Mouse (Mus musculus): ENCODE measurements around the gene Dcps.
"Not testable (repeated sequence)": the region's sequence is repeated elsewhere in the genome, so short reads cannot be mapped to it uniquely, and the experiment has no call there.

Dcps gene

DNA sequence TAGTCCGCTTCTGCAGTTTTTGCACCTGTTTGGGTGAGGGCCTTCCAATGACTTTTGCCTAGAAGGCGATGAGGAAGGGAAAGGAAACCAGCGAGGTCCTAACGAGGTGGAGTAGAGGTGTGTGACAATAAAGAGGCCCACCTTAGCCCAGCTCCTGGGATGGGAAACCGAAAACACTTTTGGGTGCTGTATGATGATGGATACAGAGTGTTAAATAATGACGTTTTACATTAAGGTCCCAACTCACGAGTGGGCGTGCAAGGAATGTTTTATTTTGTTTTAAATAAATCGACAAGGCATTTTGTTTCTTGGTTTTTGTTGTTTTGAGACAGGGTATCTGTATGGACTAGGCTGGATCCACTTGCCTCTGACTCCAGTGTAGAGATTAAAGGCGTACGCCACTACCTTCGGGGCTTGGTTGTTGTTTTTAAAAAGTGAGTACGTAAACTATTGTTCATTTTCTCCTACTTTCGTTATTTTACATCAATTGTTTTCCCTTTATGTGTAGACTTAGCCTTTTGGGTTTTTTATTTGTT, 331 bp upstream of the Dcps start:
- DNase-seq, result no peak

DNA sequence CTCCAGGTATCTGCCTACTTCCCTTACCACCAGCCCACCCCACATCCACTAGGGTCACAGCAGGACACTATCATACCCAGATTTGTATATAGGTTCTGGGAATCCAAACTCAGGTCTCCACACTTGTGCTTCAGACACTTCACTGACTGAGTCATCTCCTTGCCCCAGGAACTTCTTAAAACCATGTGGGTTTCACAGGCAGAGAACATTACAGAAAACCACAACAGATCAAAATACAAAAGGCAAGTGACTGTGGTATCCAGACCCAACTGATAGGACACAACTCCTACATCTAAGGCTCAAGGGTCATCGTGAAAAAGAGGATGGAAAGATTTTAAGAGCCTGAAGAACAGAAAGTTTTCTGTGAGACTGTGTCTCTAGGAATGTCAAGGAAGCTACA, 2.5 kb downstream of the Dcps start:
- DNase-seq, result no peak

DNA sequence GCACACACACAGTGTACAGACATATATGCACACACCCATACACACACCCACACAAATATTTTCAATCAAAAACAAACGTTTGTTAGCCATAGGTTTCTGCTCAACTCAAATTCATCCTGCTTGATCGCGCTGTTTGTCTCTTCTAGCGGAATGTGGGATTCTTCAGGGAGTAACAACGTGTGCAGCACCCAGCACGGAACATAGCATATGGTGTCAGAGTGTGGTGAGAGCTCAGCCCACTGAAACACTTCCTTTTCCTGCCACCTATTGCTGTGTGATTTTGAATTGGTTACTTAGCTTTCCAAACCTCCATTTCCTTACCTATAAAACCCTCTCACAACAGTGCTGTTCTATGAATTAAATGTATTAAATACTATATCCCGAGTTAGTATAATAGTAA, 5.8 kb downstream of the Dcps start:
- no peak for DNase-seq

DNA sequence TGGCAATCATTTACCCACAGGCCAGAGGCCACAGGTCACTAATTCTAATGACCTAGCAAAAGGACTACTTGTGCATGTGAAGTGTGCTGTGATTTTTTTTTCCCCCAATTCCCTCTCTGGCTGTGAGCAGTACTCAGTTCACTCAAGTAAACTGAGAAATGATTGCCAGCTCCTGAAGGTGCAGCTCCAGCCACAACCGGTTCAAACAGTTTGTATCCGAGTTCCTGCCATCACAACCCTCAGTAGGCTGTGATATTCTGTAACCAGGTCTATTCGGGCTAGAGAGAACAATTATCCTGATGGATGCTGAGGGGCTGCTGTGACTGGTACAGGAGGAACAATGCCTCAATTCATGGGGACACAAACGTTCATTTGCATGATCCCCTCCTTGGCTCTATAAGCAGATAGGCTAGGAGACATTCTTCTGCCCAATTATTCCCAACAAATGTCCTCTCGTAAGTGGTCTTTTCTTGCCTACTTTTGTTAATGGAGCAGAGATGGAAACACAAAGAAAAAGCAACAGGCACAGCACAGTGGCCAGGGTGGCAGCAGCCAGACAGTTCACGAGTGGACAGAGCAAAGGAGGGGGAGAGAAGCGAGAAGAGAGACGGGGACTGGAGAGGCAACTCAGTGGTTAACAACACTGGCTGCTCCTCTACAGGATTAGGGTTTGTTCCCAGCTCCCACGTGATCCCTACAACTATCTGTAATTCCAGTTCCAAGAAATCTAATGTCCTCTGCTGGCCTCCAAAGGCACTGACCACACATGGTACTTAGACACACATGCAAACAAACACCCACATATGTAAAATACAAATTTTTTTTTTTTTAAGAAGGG, 8.8 kb downstream of the Dcps start:
- no peak for DNase-seq

DNA sequence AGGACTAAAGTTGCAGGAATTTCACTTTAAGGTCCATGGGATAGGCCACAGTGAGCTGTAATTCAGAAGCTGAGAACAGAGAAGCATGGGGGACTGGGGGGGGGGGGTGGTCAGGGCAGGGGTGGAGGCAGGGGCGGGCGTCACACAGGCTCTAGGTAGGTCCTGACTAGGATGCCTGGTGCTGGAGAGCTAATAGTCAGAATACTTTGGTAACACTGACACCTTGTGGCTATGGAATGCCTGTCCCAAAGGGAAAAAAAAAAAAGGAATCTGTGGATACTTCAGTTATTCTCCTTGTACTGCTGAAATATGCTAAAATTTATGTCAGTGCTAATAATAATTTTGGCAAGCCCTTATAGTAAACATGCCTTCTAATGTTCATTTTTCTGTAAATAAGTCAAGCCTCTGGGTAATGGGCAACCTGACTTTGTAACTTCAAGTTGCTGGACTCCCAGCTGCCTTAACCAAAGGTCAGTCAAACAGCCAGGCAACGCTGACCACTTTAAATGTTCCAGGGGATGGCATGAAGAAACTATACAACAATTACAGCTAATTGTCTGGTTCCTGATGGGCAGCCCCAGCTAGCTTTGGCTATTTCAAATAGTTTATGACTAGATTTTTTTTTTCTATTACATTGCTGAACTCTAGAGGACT, 9.6 kb downstream of the Dcps start:
- DNase-seq, result no peak

DNA sequence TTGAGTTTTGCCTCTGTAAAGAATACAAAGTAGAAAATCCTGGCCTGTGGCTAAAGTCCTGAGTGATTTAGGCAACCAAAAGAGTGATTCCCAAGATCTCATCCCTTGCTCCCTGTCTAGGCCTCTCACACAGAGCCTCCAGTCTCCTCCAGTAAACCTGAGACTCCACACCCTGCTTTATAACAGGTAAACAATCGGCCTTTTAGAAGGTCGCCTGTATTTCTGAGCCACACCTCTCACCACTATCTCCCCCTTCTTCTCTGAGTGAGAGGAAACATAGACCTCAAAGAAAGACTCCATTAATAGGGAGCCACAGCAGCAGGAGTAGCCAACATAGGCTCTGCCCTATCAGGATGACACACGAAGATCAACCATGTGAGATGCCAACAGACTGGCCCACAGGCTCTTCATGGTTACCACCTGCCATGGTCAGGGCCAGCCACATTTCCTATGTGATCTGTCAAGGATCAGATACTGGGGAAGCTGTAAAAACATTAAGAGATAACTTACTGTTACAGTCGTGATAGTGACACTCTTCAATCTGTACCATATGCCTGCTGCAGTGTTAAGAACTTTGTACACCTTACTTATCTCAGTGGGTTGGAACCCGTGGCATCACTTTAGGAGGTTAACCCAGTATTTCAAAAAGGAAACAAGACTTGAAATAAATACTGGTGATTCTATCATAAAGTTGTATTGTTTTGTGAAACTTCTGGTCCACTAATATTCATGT, 11.6 kb downstream of the Dcps start:
- no peak for DNase-seq

DNA sequence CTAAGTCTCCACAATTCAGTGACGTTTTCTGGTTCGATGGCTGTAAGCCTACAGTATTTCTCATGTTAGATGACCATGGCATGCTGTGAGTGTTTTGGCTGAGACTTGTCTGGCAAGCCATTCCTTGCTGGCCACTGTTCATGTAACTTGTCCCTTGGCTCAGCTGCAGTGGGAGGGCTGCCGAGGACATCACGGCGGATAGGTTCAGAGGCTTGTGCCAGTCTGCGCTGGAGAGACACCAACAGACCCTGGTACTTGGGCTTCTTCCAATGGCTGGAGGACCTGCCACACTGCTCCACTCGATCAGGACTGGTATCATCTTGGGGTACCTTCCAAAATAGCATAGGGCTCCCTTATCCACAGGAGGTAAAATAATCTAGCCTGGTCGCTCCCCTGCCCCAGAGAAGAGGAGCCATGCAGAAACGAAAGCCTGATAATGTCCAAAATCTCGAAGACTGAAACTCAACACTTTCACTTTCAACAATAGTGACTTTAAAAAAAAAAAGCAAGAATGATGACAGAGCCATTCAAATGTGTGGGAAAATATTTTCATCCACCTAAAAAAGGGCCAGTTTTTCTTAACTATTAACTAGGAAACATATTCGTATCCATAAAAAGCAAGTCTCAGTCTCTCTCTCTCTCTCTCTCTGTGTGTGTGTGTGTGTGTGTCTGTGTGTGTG, 12.7 kb downstream of the Dcps start:
- DNase-seq, result no peak

DNA sequence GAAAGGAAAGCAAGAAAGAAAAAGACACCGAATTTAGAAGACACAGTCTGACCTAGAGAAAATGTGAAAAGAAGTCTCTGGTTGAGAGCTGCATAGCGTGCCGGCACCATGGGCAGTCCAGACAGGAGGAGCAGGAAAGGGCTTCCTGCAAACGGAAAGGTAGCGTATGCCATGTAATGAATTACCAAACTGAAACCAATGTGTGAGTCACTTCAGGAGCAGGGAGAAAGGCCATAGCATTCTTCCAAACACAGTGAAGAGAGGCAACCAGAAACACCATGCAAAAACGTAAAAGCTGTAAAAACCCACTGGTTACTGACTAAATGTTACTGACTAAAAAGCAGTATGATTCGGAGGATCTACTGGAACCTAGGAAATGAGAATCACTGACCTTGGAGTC, 14.1 kb downstream of the Dcps start:
- DNase-seq, result no peak

DNA sequence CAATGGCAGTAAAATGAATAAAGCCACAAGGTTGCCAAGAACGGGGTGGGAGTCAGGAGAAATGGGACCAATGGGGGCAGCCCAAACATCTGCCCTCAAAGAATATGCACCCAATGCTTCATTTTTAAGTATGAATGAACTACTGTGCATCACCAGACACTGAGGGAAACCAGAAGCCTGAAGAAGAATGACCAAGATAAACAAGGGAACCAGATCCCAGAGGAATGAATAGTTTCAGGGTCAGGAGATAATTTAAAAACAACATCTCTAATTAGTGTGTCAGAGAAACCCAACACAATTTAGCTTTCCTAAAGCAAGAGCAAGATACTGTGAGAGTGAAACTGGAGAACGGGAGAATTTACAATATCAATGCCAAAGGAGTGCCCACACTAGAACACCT, 15.2 kb downstream of the Dcps start:
- no peak for DNase-seq

DNA sequence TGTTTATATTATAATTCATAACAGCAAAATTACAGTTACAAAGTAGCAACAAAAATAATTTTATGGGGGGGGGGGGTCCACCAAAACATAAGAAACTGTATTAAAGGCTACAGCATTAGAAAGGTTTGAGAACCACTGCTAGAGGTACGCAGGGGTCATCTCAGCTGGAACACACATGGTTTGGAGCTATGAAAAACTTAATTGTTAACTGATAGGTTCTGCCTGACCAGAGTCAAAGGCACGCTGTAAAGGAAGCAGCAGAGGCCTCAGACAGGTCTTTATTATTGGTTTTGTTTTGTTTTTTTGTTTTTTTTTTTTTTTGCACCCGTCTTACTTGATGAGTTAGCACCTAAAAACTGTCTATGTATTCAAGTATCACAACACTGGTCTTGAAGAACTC, 17.4 kb downstream of the Dcps start:
- no peak for DNase-seq

DNA sequence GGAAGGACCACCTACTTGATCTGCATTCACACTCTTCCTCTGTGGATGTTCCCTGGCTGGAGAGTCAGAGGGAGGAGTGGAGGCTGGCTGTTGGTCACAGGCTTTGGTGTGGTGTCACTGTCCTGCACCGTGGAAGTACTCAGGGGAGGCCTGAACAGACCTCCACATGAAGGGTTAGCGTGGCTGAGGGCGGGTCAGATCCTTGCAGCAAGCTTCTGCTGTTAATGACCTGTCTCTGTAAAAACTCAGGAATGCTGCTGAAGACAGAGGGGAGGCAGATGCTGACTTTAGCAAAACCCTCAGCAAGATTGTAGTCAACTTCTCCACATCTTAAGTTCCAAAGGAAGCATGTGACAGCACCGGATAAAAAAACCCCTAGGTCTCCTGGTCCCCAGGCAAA, 19.0 kb downstream of the Dcps start:
- no peak for DNase-seq

DNA sequence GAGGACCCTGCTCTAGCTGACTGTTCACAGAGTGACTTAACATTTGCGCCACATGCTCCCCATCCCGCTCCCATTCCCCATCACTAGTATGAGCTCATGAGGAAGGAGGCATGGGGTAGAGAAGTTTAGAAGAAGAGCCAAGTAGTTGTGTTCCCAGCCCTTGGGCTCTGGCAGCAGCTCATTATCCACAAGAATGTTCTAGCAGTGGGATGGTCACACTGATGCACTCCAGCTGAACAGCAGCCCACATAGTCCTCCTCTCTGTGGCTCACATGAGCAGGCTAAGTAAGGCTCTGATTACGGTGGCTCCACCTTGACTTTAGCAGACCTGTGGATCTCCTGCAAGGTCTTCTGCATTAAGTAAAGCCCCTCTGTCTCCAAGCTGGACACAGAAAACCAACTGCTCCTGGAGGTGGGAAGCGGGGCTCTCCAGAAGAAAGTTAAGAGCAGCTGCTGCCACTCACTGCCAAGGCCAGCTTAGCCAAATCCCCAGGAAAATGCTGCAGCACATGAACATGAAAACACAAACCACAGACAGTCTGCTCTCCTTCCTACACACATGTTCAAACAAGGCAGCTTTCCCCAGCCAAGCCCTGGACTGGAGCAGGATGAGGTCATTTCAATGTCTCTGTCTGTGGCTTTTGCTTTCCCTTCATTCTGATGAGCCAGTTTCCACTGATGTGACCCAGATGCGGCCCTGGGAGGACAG, 19.7 kb downstream of the Dcps start:
- no peak for DNase-seq

DNA sequence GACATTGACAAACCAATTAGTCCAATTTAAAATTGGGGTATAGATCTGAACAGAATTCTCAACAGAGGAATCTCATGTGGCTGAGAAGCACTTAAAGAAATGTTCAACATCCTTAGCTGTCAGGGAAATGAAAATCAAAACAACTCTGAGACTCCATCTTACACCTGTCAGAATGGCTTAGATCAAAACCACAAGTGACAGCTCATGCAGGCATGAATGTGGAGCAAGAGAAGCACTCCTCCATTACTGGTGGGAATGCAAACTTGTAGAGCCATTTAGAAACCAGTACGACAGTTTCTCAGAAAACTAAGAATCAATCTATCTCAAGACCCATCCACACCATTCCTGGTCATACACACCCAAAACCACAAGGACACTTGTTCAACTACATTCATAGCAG, 22.9 kb downstream of the Dcps start:
- DNase-seq, result no peak

DNA sequence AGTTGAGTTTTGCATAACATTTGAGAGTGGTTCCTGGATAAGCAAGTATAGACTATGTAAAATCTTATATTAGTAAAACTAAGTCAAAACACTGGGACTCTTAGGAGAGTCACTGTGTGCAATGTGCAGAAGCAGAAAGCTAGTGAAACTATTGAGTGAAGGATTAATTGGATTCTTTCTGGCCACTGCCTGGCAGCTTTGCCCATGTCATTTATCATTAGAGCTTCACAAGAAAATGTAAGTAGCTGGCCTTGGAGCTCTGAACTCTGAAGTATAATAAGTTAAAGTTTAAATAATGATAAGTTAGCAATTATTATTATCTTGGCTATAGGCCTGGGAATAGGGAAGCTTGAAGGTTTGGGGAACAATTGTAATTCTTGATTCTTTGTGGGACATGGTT, 27.0 kb downstream of the Dcps start:
- not testable (repeated sequence) for DNase-seq

DNA sequence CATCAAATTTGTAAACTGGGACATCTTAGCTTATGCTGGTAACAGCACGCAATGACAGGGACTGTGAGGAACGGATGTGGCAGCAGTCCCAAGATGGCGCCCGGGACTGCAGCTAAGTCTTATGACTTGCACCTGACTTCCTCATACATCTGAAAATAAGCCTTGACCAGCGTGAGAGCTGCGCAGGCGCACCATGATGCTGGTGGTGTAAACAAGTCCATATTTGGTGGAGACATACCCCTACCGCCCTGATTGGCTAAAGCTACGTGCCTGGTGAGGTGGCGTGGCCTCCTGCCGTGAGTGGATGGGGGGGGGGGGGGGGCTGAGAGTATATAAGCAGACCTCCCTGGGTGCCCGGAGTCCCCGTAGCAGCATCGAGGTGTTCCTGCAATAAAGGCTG, 28.6 kb downstream of the Dcps start:
- not testable (repeated sequence) for DNase-seq

DNA sequence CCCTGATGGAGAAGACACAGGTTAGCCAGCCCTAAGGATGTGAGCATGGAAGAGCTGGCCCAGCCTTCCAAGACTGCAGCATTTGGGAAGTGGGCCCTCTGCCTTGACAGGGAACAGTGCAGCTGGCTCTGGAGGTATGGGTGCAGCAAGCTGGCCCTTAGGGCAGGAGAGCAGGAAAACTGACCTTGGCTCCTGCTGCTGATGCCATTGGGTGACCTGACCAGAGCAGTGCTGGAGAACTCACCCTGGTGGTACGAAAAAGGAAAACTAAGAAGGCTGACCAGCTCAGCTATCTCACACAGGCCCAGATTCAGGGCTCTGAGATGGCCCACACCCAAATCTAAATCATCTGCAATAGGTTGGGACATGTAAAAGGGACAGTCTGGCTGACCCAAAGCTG, 30.0 kb downstream of the Dcps start:
- DNase-seq, result no peak

DNA sequence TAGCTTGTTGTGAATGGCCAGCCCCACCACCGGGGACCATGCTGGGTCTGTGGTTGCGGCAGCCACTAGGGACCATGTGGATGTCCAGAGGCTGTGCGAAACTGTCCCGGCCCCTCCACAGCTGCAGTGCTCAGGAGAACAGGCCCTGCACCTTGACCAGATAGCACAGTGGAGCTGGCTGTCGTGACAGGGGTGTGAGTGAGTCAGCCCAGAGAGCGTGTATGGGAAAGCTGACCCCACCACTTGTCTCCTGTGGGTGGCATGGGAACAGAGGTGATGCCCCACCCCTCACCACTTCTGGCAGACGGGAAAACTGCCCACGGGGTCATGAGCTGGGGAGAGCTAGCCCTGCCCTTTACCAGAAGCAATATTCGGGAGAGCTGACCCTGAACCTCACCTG, 30.7 kb downstream of the Dcps start:
- no peak for DNase-seq

DNA sequence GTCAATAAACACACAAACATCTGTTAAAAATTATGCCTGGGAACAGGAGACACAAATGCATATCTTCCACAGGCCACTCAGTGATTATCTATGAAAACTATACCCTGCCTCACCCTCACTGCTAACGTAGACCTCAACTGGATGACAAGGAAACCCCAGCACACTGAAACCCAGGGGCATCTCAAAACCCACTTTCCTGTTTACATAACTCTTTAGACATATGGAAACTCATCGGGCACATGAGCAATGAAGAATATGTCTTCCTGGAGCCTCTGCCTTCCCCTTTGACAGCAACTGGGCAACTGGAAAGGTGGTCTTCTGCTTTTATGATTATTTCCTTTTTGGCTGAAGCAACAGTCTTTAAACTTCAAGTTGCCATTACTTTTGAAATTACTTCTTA, 33.6 kb downstream of the Dcps start:
- no peak for DNase-seq

DNA sequence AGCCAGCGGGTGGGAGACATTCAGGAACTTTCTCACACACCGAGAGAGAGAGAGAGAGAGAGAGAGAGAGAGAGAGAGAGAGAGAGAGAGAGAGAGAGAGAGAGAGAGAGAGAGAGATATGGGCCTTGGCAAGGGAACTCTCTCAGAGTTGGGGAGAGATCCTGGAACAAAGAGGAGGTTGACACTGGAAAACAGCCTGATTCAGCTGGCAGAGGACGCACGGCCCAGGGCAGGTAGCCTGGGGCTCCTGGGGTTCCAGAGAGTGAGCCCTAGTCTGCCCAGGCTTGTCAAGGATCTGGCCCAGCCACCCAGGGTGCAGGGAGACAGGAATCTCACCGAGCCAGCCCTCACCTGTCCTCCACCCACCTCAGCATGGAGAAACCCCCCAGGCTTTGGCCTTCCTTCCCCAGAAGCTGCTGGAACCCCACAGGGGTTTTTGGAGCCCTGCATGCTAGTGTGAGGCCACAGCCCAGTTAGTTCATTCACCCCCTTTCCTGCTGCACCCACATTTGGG, 36.6 kb downstream of the Dcps start:
- DNase-seq, result no peak

DNA sequence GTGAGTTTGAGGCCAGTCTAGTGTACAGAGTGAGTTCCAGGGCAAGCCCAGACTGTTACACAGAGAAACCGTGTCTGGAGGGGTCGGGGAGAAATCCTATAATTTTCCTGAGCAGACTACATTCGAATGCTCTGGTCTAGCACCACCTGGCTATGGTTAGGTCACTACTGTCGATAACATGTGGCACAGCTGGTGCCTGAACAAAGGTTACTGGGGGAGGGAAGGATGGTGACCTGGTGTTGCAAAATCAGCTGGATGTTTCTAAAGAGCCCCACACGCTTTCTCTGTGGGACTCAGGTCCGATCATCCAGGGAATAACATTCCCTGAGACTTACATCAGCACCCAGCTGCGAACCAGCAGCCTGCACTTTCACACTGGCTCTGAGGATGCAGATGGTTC, 37.8 kb downstream of the Dcps start:
- DNase-seq, result no peak

DNA sequence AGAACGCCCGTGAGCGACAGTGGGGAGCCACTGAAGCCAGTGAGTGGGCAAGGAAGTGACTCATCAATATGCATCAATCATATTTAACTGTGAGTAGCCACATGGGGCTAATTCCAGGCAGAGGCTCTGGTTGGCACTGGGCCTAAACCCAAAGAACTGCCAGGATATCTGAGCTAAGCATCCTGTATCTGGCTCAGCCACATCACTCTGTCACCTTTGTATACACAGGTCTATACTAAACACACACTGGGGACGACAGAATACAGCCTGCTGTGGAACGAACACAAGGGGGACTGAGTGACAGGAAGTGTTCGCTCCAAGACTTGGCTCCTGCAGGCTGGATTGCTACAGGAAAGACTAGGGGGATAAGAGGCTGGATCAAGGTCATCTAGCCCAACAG, 40.3 kb downstream of the Dcps start:
- no peak for DNase-seq
